Mouse (Mus musculus) testis, adult 2 months (tissue): ENCODE measurements at regions not wholly inside any gene's neighbourhood (a gene's known extent, or its start where the extent isn't known, plus 50 kb on each side); places are given as distances from the start of the nearest gene placed in this dataset.

Experiments
- CTCF ChIP-seq: fragments of 200-500 bp; IDR thresholded peaks from 2 replicates; pipeline ENCODE4 v1.5.1; 2012; ENCODE audit warnings: low read depth, mild to moderate bottlenecking, inconsistent platforms, low read length, moderate library complexity; ENCODE audit not compliant: control insufficient read depth, insufficient read depth, insufficient replicate concordance
- POLR2A ChIP-seq: fragments of 200-500 bp; IDR thresholded peaks from 2 replicates; pipeline ENCODE4 v1.6.1; 2012; ENCODE audit warnings: low read depth, mild to moderate bottlenecking, inconsistent platforms, low read length, moderate library complexity; ENCODE audit not compliant: control insufficient read depth

DNA sequence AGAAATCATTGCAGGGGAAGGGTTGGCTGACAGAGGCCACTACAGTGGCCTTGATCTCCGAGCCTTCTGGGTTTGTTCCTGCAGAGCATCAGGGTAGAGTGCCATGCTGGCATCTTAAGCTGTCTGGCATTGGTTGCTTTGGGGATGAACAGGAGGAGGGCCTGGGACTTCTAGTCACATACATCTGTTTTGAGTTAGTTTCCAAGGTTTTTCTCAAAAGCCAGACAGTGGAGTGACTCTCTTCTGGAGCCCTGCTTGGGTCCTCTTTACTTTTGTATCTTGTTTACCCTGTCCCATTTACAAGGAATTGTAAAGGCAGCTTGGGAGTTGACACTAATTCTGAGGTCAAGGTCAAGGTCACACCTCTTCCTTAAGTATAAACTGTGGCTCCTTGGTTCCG is 239.0 kb upstream of the Id2 start:
- TF ChIP-seq CTCF (no peak), POLR2A (no peak)
